23 mouse cellular contexts compared by ENCODE assay signal in genomic region chr2:157035371-157035770, GRCm38 (mm10). TPM values are rescaled to one million over a fixed set of nuclear protein-coding genes. Genes with fewer than 3 reads are reported as not detected.
DNase-seq lines count a peak whose midpoint lies in the region; ATAC-seq lines count a peak whose summit lies in the region.
"Had no signal": no experiment of that assay in that cellular context is flagged by ENCODE, and none has a peak within 500 bp of the region (broad histone marks: within the 10 kb centered on the region; RNA-seq: fewer than 3 reads in every experiment).

No protein-coding gene starts in this region.

- H3K4me3 ChIP-seq in midbrain, embryonic 13.5 days (replicated peaks), result no peak overlapping the region
- H3K4me3 ChIP-seq: embryonic facial prominence, embryonic 15.5 days; erythroblast, embryonic 14.5 days; forebrain, embryonic 10.5 days; gastrocnemius, adult 2 months; heart, embryonic 12.5 days; hindbrain, embryonic 10.5 days had no signal

- no peaks in the 10 kb centered on the region for H3K27me3 ChIP-seq in midbrain, embryonic 13.5 days
- H3K27me3 ChIP-seq: CH12.LX; embryonic facial prominence, embryonic 15.5 days; heart, embryonic 12.5 days had no signal

- peak; percentile 94 for DNase-seq in brain, adult 2 months (ENCODE audit: low read depth, low spot score)
- DNase-seq in cerebellum, adult 11-12 months, result peak; percentile 88
- DNase-seq in cerebellum, adult 9-10 months, result peak; percentile 93
- peak; percentile 76 to 78 for DNase-seq in cerebellum, postnatal 25 days
- no peak for DNase-seq in kidney, adult 18-20 months
- no peak for DNase-seq in lung, postnatal 4 days
- DNase-seq: adrenal gland, adult 2 months; adrenal gland, postnatal 25 days; embryo, embryonic 11 days; gastrocnemius, adult 2 months; gastrocnemius, postnatal 25 days had no signal

- H3K4me1 ChIP-seq in midbrain, embryonic 13.5 days (replicated peaks), result no peaks in the 10 kb centered on the region
- H3K4me1 ChIP-seq: heart, embryonic 12.5 days; hindbrain, embryonic 10.5 days had no signal

- no peaks in the 10 kb centered on the region for H3K9me3 ChIP-seq in midbrain, embryonic 13.5 days
- H3K9me3 ChIP-seq: embryonic facial prominence, embryonic 15.5 days; forebrain, embryonic 10.5 days; heart, embryonic 12.5 days; hindbrain, embryonic 10.5 days had no signal

- H3K27ac ChIP-seq in midbrain, embryonic 13.5 days, result no peak overlapping the region
- H3K27ac ChIP-seq: forebrain, embryonic 10.5 days; hindbrain, embryonic 10.5 days; hindbrain, embryonic 14.5 days had no signal

- ATAC-seq in midbrain, embryonic 13.5 days, result no peak
- ATAC-seq: forebrain, embryonic 14.5 days; intestine, embryonic 16.5 days had no signal

- WGBS in midbrain, embryonic 13.5 days, result 95% methylated on average over 7 of the region's 7 CpGs

- H3K36me3 ChIP-seq in midbrain, embryonic 13.5 days, result peaks cover 88% of the 10 kb centered on the region

- H3K9ac ChIP-seq in midbrain, embryonic 13.5 days (replicated peaks), result no peak overlapping the region
- H3K9ac ChIP-seq: embryonic facial prominence, embryonic 15.5 days; heart, embryonic 12.5 days; hindbrain, embryonic 14.5 days had no signal

- no peak overlapping the region for H3K4me2 ChIP-seq in midbrain, embryonic 13.5 days (replicated peaks)
- H3K4me2 ChIP-seq: embryonic facial prominence, embryonic 15.5 days; heart, embryonic 12.5 days; hindbrain, embryonic 14.5 days had no signal

RNA-seq across cellular contexts. Expression of gene Dsn1, which starts 28.4 kb away (rescaled TPM):
- 18.0 and 18.7 TPM in 2 replicates for polyA plus RNA-seq in midbrain, embryonic 13.5 days (2015; fragmentation: Nextera tagmentation; extraction: Ambion mirVana)

RNA-seq across cellular contexts. Expression of gene Ndrg3, which starts 43.5 kb away (rescaled TPM):
- 81.4 and 81.6 TPM in 2 replicates for polyA plus RNA-seq in midbrain, embryonic 13.5 days (2015; fragmentation: Nextera tagmentation; extraction: Ambion mirVana)

RNA-seq across cellular contexts. Expression of gene Soga1, which starts 43.7 kb away (rescaled TPM):
- 6.2 and 6.4 TPM in 2 replicates for polyA plus RNA-seq in midbrain, embryonic 13.5 days (2015; fragmentation: Nextera tagmentation; extraction: Ambion mirVana)

RNA-seq across cellular contexts. Expression of gene Tldc2, which starts 51.5 kb away (rescaled TPM):
- not detected in 2 replicates for polyA plus RNA-seq in midbrain, embryonic 13.5 days (2015; fragmentation: Nextera tagmentation; extraction: Ambion mirVana)
- polyA plus RNA-seq: embryonic facial prominence, embryonic 11.5 days; embryonic facial prominence, embryonic 15.5 days; erythroblast, embryonic 14.5 days; forebrain, embryonic 10.5 days; forebrain, embryonic 14.5 days; heart, embryonic 12.5 days; heart, embryonic 16.5 days; hindbrain, embryonic 10.5 days; hindbrain, embryonic 14.5 days; intestine, embryonic 16.5 days had no signal

Comparison
In these comparisons a context has a peak if more than half of its experiments do, and no peak if none do; other contexts are left out.
1. DNase-seq: peak in brain, adult 2 months (single experiment), cerebellum, adult 11-12 months (single experiment), cerebellum, adult 9-10 months (single experiment) and cerebellum, postnatal 25 days (2 of 2); none in kidney, adult 18-20 months (single experiment) and lung, postnatal 4 days (0 of 2).